Mouse (Mus musculus) liver, embryonic 12.5 days (tissue): ENCODE results near the gene Scarf1. TPM values are rescaled to one million over a fixed set of nuclear protein-coding genes. Genes with fewer than 3 reads are reported as not detected.
"Not testable (repeated sequence)": the region's sequence is repeated elsewhere in the genome, so short reads cannot be mapped to it uniquely, and the experiment has no call there.

Experiments used
- ATAC-seq: fragments of 200-750 bp; cut with Nextera tagmentation; 2 replicates; pipeline ENCODE4 v1.8.0; 2017; ENCODE audit warnings: moderate number of reproducible peaks, mild to moderate bottlenecking, moderate library complexity
- H3K27ac ChIP-seq: fragments of 300-500 bp; sonication (generic); 2 replicates; pipeline ENCODE4 v1.5.1; 2016; ENCODE audit warnings: mild to moderate bottlenecking
- H3K27me3 ChIP-seq: fragments of 300-500 bp; sonication (generic); replicated peaks from 2 replicates; pipeline ENCODE4 v1.6.1; 2016; ENCODE audit warnings: mild to moderate bottlenecking, moderate library complexity
- H3K36me3 ChIP-seq: fragments of 300-500 bp; sonication (generic); 2 replicates; pipeline ENCODE4 v1.6.1; 2016; ENCODE audit warnings: mild to moderate bottlenecking, moderate library complexity
- H3K4me1 ChIP-seq: fragments of 300-500 bp; sonication (generic); 2 replicates; pipeline ENCODE4 v1.6.1; 2016
- H3K4me2 ChIP-seq: fragments of 300-500 bp; sonication (generic); 2 replicates; pipeline ENCODE4 v1.6.1; 2016; ENCODE audit warnings: mild to moderate bottlenecking, moderate library complexity
- H3K4me3 ChIP-seq: fragments of 300-500 bp; sonication (generic); 2 replicates; pipeline ENCODE4 v1.5.1; 2016; ENCODE audit warnings: mild to moderate bottlenecking, moderate library complexity
- H3K9ac ChIP-seq: fragments of 300-500 bp; sonication (generic); 2 replicates; pipeline ENCODE4 v1.6.1; 2016; ENCODE audit warnings: mild to moderate bottlenecking, moderate library complexity
- H3K9me3 ChIP-seq: fragments of 300-500 bp; sonication (generic); replicated peaks from 2 replicates; pipeline ENCODE4 v1.6.1; 2016; ENCODE audit warnings: mild to moderate bottlenecking, moderate library complexity
- WGBS: fragments of 180-500 bp; shearing (Covaris S2); methylation state at CpG from one replicate; pipeline ENCODE4 v1.1.7; 2016; ENCODE audit not compliant: insufficient replicate concordance; 5-methylcytosine and 5-hydroxymethylcytosine counted together
- polyA plus RNA-seq: library from polyadenylated mRNA; unstranded; fragments of >200 nt; fragmentation: Nextera tagmentation; extraction: Ambion mirVana; gene quantifications from 2 replicates; pipeline ENCODE4 v1.2.1, GENCODE M21; 2016

The Scarf1 gene
- polyA plus RNA-seq, 1 experiment from 2014 or later: 5.2 TPM

GRCm38 (mm10) chr11:75540209-75540608 is 26.9 kb downstream of the Scarf1 start:
- Histone ChIP-seq H3K4me1 (peaks cover 50% of the 10 kb centered on the region), H3K9ac (no peak overlapping the region), H3K27ac (peak overlapping the region; percentile 64; the same call in 1 of the 2 replicates), H3K4me2 (no peak overlapping the region), H3K9me3 (no peaks in the 10 kb centered on the region), H3K36me3 (no peaks in the 10 kb centered on the region), H3K4me3 (no peak overlapping the region), H3K27me3 (no peaks in the 10 kb centered on the region)
- ATAC-seq: no peak
- WGBS: 81% methylated on average over 8 of the region's 8 CpGs

GRCm38 (mm10) chr11:75540710-75541581 is 27.6 kb downstream of the Scarf1 start:
- Histone ChIP-seq H3K4me2 (peak overlapping the region; percentile 31; the same call in 1 of the 2 replicates), H3K36me3 (no peaks in the 10 kb centered on the region), H3K9me3 (no peaks in the 10 kb centered on the region), H3K27me3 (no peaks in the 10 kb centered on the region), H3K27ac (peak overlapping the region; percentile 64), H3K4me3 (no peak overlapping the region), H3K4me1 (peaks cover 51% of the 10 kb centered on the region), H3K9ac (peak overlapping the region; percentile 43)
- ATAC-seq: 0 out of 2 replicates have a peak, but pooled peaks have one; percentile 20
- 47% methylated on average over 19 of the region's 19 CpGs for WGBS

GRCm38 (mm10) chr11:75544713-75545112 is 31.4 kb downstream of the Scarf1 start:
- H3K4me3 ChIP-seq: no peak overlapping the region
- no peaks in the 10 kb centered on the region for H3K36me3 ChIP-seq
- no peaks in the 10 kb centered on the region for H3K27me3 ChIP-seq
- H3K27ac ChIP-seq: no peak overlapping the region
- WGBS: 81% methylated on average over 9 of the region's 9 CpGs
- ATAC-seq: no peak
- peaks cover 51% of the 10 kb centered on the region for H3K4me1 ChIP-seq
- no peak overlapping the region for H3K4me2 ChIP-seq
- H3K9ac ChIP-seq: no peak overlapping the region
- H3K9me3 ChIP-seq: no peaks in the 10 kb centered on the region

GRCm38 (mm10) chr11:75546057-75546456 is 32.7 kb downstream of the Scarf1 start:
- peak; percentile 81 for ATAC-seq
- 42% methylated on average over 4 of the region's 4 CpGs for WGBS

GRCm38 (mm10) chr11:75549658-75550111 is 36.3 kb downstream of the Scarf1 start:
- H3K27ac ChIP-seq: 0 out of 2 replicates have a peak overlapping the region, but pooled peaks have one; percentile 24
- no peak for ATAC-seq
- peaks cover 47% of the 10 kb centered on the region for H3K4me1 ChIP-seq
- H3K4me2 ChIP-seq: no peak overlapping the region
- H3K36me3 ChIP-seq: no peaks in the 10 kb centered on the region
- H3K27me3 ChIP-seq: no peaks in the 10 kb centered on the region
- 59% methylated on average over 5 of the region's 5 CpGs for WGBS
- no peak overlapping the region for H3K9ac ChIP-seq
- no peaks in the 10 kb centered on the region for H3K9me3 ChIP-seq
- no peak overlapping the region for H3K4me3 ChIP-seq

More at GRCm38 (mm10) chr11:75546057-75546456, 32.7 kb downstream of the Scarf1 start:
- Histone ChIP-seq H3K36me3 (no peaks in the 10 kb centered on the region), H3K27me3 (no peaks in the 10 kb centered on the region), H3K4me2 (peak overlapping the region; percentile 57), H3K4me3 (peak overlapping the region; percentile 4; the same call in 1 of the 2 replicates), H3K9ac (peak overlapping the region; percentile 40), H3K27ac (peak overlapping the region; percentile 30; the same call in 1 of the 2 replicates), H3K4me1 (peaks cover 48% of the 10 kb centered on the region), H3K9me3 (no peaks in the 10 kb centered on the region)

- Histone ChIP-seq H3K9me3 (no peaks in the 10 kb centered on the region), H3K4me2 (no peak overlapping the region), H3K27me3 (no peaks in the 10 kb centered on the region), H3K4me3 (no peak overlapping the region), H3K4me1 (peaks cover 40% of the 10 kb centered on the region), H3K9ac (no peak overlapping the region), H3K27ac (0 out of 2 replicates have a peak overlapping the region, but pooled peaks have one; percentile 24), H3K36me3 (no peaks in the 10 kb centered on the region)
- WGBS: 68% methylated on average over 12 of the region's 12 CpGs
- no peak for ATAC-seq
Measured at GRCm38 (mm10) chr11:75550200-75550946, 37.0 kb downstream of the Scarf1 start.

- no peak overlapping the region for H3K9ac ChIP-seq
- no peak overlapping the region for H3K4me3 ChIP-seq
- no peak for ATAC-seq
- H3K27ac ChIP-seq: no peak overlapping the region
- H3K36me3 ChIP-seq: no peaks in the 10 kb centered on the region
- no peaks in the 10 kb centered on the region for H3K9me3 ChIP-seq
- no peak overlapping the region for H3K4me2 ChIP-seq
- no peaks in the 10 kb centered on the region for H3K27me3 ChIP-seq
- H3K4me1 ChIP-seq: peaks cover 30% of the 10 kb centered on the region
- WGBS: 76% methylated on average over 5 of the region's 5 CpGs
Measured at GRCm38 (mm10) chr11:75551321-75551720, 38.0 kb downstream of the Scarf1 start.

GRCm38 (mm10) chr11:75551961-75552441 is 38.7 kb downstream of the Scarf1 start:
- Histone ChIP-seq H3K9me3 (no peaks in the 10 kb centered on the region), H3K9ac (no peak overlapping the region), H3K27ac (no peak overlapping the region), H3K4me2 (no peak overlapping the region), H3K4me1 (peaks cover 24% of the 10 kb centered on the region), H3K4me3 (no peak overlapping the region), H3K27me3 (no peaks in the 10 kb centered on the region), H3K36me3 (no peaks in the 10 kb centered on the region)
- WGBS: 75% methylated on average over 9 of the region's 9 CpGs
- ATAC-seq: no peak

- H3K9me3 ChIP-seq: peaks cover 1% of the 10 kb centered on the region; the same call in 1 of the 2 replicates
- WGBS: 77% methylated on average over 7 of the region's 7 CpGs
- H3K4me1 ChIP-seq: peaks cover 20% of the 10 kb centered on the region
- ATAC-seq: no peak
- H3K36me3 ChIP-seq: peaks cover 6% of the 10 kb centered on the region; the same call in 1 of the 2 replicates
- no peak overlapping the region for H3K9ac ChIP-seq
- H3K27me3 ChIP-seq: no peaks in the 10 kb centered on the region
- no peak overlapping the region for H3K27ac ChIP-seq
- no peak overlapping the region for H3K4me3 ChIP-seq
- H3K4me2 ChIP-seq: no peak overlapping the region
Measured at GRCm38 (mm10) chr11:75552906-75553482, 39.7 kb downstream of the Scarf1 start.

- H3K27me3 ChIP-seq, ATAC-seq, H3K9me3 ChIP-seq, H3K9ac ChIP-seq, H3K4me3 ChIP-seq, H3K27ac ChIP-seq, H3K4me2 ChIP-seq: not testable (repeated sequence)
- WGBS: 83% methylated on average over 6 of the region's 6 CpGs
- H3K4me1 ChIP-seq: peaks cover 11% of the 10 kb centered on the region
- H3K36me3 ChIP-seq: peaks cover 13% of the 10 kb centered on the region; the same call in 1 of the 2 replicates
Measured at GRCm38 (mm10) chr11:75556006-75556405, 42.7 kb downstream of the Scarf1 start.

GRCm38 (mm10) chr11:75557142-75557541 is 43.8 kb downstream of the Scarf1 start:
- H3K4me1 ChIP-seq: peaks cover 12% of the 10 kb centered on the region
- WGBS: 81% methylated on average over 6 of the region's 6 CpGs
- H3K9ac ChIP-seq: no peak overlapping the region
- H3K27ac ChIP-seq: no peak overlapping the region
- ATAC-seq: no peak
- H3K36me3 ChIP-seq: peaks cover 13% of the 10 kb centered on the region; the same call in 1 of the 2 replicates
- no peak overlapping the region for H3K4me2 ChIP-seq
- H3K27me3 ChIP-seq: no peaks in the 10 kb centered on the region
- H3K4me3 ChIP-seq: no peak overlapping the region
- H3K9me3 ChIP-seq: peaks cover 4% of the 10 kb centered on the region; the same call in 1 of the 2 replicates
